Mouse (Mus musculus) regulatory T cell (primary cell): ENCODE data around the gene Ly86.

ENCODE experiments used
- in situ Hi-C: fragments of 300-600 bp; cut with MboI, MseI; formaldehyde crosslinking; loops from one replicate; pipeline ENCODE4 v1.15.1; 2025; ENCODE audit warnings: high pct_unique_total_duplicates

Ly86 gene

DNA sequence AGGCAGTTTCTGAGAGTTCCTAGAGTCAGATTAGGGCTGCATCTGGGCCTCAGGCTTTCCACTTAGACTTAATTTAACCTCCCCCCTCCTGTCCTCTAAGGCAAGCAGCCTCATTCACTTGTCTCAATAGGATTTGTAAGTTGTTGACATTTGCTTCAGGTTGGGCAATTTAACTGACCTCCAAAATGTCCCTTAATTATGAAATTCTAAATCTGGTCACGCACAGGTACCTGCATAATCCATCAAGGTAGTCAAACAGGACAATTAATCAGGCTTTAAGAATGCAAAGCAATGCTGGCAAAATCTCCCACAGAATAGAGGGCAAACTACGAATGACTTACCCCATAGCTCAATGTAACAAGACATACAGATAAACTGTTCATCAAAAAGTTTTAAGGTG is 8.0 kb downstream of the Ly86 start:
- in situ Hi-C loops, result no loop called here

DNA sequence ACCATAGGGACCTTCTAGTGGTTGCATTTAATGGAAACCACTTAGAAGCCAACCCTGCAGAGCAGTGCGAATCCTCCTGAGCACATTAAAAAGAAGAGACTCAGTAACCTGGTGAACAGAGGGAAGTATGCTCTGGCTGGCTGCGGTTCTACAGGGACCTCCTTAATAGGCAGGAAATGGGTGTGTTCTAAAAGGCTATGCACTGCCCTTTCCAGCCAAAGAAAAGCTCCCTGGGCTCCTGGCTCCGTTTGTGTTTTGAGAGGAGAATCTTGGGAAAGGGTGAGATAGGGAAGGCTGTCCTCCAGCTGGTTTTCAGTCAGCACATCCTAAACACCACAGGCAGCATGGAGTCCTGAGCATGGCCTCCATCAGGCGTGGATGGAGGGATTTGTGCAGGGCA is 8.9 kb downstream of the Ly86 start:
- in situ Hi-C loops, result no loop called here

DNA sequence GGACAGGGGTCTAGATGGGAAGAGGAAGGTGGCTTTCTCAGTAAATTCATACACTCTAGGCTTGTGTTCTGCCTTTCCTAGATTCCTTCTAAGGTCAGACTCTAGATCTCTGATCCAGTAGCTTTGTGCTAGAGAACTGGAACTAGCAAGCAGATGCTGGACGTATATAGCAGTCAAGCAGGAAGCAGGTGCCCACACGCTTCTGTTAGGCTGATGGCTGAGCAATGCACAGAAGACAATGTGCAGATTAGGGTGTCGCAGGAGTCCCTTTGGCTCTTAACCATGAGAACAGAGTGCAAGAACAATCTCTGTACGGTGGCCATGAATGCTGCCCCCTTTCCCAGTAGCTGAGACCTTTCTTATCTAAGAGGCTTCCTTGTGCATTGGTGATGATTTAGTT is 9.4 kb downstream of the Ly86 start:
- in situ Hi-C loops, result no loop called here

DNA sequence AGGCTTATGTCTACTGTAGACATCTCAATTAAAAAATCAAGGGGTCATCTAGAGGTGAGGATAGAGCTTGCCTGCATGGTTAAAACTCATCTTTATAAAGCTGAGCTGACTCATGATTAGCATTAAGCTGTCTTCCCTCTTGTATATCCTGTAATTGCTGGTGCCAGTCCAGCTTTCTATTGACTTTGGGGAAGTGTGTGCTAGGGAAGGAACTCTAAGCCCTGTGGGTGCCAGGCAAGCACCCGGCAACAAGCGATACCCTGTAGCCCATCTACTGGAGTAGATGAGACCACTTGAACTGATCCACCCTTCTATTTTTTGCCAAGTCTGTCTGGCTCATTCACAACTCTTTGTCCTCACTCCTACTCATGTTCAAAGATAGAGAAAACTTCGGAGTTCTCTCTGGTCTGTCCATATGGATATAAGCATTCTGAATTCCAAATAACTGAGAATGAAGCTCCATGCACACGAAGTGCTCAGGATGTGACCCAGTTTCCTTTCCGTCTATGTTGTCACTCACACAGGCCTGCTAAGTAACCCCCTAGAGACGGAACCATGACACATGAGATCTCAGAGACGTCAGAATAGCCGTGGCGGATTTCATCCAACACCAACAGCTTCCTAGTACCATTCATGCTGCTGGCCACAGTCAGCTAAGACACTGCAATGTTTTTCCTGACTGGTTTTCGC is 10.8 kb downstream of the Ly86 start:
- in situ Hi-C loops, result no loop called here

DNA sequence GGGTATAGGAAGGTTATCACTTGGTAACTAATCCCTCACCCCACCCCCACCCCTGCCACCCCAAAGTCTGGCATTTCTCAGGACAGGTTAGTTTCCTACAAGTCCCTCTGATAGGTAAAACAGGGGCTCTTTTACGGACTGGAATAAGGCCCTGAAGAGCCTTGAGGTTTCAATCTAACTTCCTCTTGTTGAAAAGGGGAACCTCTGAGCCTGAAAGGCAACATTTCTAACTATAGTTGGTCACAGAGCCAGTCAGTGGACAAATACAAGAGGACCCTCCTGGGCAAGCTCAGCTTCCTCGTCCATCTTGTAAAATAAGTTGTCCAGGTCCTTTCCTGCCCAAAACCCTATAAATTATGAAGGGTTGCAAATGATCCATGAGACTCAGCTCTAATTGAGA is 11.5 kb downstream of the Ly86 start:
- in situ Hi-C loops, result no loop called here

DNA sequence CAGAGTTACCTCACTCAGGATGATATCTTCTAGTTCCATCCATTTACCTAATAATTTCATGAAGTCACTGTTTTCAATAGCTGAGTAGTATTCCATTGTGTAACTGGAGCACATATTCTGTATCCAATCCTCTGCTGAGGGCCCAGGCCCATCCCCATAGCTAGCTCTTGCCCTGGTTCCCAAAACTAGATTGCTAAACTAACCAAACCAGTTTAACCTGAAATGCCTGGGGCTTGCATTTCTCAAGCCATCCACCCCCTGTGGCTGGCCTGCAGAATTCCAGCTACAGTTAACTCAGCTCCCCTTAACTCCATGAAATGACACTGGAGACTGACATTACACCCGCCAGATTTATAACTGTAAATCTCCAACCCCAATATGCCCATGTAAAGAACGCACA is 13.1 kb downstream of the Ly86 start:
- in situ Hi-C loops, result no loop called here

DNA sequence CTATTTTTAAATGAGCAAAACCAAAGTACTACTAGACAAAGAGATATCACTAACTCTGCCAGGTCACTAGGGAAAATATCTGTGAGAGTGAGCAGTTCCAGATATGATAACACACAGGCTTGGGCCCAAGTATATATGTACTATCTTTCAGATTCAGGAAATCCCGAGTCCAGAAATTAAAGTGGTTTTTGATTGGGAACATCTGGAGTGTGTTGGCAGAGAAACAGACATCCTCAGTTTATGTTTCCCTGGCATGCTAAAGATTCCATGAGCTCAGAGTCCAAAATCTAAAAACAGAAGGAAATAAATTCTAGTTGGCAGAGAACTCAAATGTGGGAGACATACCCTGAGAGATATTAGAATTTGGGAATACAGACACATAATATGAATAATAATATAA is 16.2 kb downstream of the Ly86 start:
- in situ Hi-C loops, result no loop called here

DNA sequence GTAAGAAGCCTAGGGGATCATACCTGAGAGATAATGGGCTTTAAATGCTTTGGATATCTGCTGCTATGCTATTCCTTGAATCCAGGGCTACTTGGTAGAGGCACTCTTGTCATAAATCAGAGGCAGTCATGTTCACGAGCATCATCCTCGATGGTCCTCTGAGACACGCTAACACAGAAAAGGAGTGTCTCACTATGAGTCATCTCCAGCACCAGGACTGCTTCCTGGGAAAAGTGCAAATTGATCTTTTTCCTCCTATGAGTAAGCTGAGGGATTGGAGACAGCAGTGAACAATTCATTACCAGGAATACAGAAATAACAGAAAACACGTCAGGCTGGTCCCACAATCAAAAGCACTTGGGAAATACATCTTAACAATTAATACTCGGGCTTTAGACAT is 19.3 kb downstream of the Ly86 start:
- in situ Hi-C loops, result no loop called here

DNA sequence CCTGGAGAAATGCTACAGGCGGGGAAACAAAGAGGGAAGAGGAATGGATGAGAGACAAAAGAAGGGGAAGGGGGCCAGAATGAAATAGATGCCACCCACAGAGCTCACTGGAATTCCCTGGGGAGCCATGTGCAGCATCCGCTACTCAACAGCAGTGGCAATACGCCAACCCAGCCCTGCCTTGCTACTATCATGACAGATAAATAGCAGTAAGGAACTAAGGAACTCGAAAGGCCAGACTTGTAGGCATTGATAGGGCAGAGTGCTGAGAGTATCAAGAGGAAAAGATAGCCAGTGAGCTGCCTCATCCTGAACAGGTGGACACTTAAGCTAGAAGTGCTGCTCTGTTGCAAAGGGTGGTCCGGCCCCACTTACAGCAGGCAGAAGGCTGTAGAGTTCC is 31.4 kb downstream of the Ly86 start:
- in situ Hi-C loops, result no loop called here

DNA sequence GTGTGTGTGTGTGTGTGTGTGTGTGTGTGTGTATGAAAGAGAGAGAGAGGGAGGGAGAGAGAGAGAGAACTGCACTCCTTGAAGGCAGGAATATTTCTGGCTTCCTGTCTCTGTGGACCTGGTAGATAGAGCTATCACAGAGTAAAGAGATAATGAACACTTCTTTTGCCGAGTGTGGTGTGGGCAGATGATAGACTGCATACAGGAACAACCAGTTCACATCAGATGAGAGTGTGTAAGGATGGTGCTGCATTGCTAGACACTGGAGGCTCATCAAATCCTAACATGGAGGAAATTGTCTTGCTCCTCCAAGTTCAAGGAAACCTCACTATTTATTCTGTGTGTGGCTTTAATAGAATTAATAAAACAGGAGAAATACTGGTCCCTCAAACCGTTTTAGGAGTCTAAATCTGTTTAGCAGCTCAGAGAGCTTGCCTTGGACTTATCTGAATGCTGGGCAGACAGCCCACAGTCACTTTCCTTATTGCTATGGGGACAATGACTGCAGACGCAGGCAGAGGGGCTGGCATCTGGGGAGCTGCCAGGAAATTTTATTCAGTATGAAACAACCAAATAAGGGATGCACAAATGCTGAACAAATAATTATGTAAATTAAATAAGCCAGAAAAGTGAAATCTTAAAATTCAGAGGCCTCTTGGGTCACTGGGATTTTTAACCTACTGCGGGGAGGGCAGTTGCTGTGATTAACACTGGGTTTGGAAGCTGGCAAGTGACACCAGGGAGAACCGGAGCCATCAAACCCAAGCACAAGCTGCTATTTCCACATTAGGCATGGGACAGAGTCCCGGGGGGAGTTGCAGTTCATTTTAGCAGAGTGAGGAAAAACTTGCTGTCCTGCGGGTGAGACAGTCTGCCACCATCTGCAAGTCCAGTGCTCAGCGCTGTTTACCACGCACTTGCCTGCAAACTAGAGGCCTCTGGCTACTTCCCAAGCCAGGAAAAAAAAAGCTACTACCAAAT is 43.5 kb downstream of the Ly86 start:
- in situ Hi-C loops, result no loop called here

DNA sequence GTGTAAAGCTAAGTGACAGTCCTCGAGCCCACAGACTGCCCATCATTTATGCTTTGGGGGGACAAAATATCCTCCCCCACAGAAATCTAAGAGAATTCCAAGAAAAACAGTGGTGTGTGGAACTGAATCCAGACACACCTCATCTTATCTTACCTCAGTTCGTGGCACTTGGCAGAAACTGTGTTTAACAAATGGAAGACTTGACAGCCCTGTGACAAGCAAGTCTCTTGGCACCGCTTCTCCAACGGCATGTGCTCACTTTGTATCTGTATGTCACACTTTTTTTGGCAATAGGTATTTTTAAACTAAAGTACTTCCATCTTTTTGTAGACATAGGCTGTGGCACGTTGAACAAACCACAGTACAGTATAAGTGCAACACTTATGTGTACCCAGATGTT is 44.3 kb downstream of the Ly86 start:
- in situ Hi-C loops, result no loop called here

DNA sequence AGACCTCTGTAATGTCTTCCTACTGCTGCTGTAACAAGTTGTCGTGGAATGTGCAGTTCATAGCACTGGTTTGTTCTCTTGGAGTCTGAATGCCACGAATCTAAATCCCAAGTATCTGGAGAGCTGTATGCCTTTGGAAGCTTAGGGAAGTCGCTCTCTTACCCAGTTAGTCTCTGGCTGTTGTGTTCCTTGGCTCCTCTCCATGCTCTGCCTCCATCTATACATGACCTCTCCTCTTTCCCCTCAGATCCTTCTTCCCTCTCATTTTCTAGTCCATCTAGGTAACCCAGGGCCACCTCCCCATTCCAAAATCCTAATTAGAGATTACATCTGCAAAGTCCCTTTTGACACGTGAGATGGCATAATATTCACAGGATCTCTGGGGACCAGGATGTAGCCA is 53.8 kb downstream of the Ly86 start:
- in situ Hi-C loops, result no loop called here

DNA sequence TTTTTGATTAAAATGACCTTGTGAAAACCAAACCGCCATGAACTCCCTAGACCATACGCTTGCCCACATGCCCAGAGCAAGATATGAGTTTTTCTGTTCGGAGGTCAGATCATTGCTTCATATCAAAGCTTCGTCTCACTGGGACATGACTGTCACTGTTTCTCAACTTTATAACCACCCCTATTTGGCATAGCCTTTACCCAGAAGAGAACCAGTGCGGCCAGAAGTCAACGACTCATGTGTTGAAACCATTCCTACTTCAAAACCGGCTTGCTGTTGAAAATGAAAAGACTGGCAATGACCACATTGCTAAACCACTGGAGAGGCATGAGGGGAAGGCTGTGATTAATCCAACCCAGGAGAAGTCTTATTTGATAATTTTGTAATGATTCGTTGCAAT is 54.3 kb downstream of the Ly86 start:
- in situ Hi-C loops, result no loop called here

DNA sequence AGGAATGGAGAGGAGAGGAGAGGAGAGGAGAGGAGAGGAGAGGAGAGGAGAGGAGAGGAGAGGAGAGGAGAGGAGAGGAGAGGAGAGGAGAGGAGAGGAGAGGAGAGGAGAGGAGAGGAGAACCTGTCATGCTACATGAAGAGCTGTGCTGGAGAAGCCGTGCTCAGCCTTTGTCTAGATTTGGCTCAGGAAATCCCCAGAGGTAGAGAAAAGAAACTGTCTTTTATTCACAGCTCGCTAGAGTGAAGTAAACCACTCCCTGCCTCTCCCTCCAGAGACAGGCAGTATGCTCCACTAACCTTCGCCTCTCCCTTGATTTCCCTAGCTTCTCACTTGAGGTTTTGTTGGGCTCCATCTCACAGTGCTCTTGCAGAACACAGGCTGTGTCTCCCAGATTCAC is 57.4 kb downstream of the Ly86 start:
- in situ Hi-C loops, result no loop called here

DNA sequence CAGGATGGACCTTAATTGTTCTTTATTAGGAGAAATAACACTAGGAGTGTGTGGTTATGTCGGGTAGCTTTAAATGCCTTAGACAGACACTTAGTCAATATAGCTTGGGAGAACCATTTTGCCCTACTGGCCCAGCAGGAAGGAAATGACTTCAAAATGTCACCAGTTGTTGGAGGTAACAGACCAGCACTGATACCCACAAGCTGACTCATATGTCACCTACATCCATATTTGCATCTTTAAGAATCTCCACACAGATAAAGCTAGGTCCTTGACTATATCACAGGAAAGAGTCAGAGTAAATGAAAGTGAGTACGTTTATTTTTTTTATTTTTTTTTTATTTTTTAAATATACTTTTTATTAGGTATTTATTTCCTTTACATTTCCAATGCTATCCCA is 58.7 kb downstream of the Ly86 start:
- in situ Hi-C loops, result no loop called here

DNA sequence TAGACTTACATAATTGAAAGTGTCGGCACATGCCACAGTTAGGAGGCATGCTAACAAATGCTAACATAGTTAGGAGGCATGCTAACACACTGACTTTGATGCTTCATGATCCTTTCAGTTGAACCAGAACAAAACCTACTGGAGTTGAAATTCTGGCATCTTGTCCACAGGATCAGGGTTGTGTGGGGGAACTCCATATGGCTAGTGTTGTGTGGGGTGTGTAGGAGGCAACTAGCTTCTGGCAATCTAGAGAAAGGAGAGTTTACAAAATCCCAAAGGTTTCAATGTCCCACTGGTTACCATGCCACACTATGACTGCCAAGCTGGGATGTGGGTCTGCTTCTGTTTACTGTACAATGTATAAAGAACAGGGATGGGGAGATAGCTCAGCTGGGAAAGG is 70.7 kb downstream of the Ly86 start:
- in situ Hi-C loops, result no loop called here

DNA sequence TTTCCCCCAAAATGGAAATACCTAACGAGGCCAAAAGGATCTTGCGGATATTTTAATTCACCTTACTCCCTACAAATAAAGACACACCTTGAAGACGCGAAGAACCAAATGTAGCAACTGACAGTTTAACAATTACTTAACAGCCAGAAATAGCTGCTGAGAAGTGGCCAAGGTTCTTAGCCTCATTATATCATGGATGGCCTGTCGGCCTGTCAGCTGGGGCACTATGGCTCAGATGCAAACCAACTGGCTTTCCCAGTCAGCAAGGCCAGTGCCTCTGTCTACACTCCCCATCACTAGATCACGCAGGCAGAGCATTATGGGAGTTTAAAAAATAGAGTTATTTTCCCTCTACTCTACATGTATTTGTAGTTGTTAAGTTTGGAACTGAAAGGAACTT is 78.4 kb downstream of the Ly86 start:
- in situ Hi-C loops, result no loop called here

DNA sequence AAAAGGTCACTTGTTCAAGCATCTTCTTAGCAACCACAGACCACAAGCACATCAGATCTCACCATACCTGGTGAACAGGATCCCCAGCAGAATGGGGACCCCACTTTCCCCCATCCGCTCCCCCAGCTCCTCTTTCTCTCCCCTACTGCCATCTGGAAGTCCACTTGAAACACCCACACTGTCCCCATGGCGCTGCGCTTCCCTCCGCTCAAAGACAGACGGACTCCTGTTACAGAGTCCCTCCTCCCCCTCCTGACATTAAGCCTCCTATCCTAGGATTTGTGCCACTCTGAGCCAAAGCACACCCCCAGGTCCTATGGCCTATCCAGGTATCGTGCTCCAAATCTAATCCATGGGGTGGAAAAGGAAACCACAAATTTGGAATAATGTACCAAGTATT is 79.9 kb downstream of the Ly86 start:
- in situ Hi-C loops, result no loop called here

DNA sequence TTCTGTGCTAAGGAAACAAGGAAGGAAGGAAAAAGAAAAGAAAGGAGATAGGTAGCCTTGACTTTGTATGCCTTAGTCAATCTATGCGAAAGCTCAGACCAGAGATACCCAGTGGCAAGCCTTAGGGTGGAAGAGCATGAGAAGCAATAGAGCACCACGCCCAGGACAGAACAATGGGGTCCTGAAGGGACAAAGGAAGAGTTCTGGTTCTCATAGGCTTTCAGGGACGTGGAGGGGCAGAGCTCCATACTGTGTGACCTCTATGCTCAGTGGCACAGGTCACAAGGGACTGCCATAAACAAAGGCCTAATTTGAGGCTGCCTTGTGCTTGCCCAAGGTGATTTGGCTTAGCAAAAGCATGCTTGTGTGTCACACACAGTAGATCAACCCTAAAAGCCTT is 80.4 kb downstream of the Ly86 start:
- in situ Hi-C loops, result no loop called here

DNA sequence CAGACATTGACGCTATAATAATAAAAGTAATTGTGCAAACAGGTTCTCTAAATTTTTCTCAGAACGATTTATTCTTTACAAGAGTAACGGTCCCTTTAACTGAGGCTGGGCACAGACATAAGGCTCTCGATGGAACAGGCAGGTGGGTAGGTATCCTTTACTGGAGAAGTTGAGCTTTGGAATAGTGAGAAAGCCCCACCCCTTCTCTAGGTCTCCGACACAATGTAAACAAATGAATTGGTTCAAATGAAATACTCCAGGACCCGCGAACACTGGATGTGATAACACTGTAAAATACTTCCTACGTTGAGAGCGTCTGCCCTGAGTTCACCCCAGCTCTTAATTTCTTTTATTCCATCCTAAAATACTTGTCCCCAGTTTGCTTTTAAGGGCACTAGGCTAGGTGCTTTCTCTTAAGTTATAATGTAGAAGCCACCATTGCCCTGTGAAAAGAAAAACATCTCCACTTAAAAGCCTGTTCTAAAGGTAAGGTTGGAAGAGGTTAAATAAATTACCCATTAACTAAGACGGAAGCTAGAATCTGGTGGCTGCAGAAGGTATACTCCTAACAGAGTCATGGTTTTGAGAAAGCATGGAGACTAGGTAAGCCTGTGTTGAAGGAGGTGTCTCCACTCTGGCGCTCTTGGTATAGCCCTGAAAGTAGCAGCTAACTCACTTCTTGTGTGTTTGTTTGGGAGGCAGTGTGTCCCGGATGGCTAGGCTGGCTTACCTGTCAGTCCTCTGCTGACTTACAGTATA is 81.7 kb downstream of the Ly86 start:
- in situ Hi-C loops, result no loop called here

DNA sequence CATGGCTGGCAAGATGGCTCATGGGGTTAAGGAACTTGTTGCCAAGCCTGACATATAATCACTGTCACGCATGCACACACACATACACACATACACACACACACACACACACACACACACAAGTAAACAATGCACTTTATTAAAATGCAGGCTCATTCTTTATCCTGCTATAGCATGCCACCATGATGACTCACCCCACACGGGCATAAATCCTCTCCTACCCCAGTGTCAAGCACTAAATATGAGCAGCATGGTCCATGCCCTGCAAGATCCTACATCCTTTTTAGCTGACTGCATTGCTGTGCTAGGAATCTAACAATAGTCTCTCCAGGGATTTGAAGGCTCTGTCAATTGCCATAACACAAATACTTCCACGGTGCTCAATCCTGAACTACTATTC is 83.5 kb downstream of the Ly86 start:
- in situ Hi-C loops, result no loop called here

DNA sequence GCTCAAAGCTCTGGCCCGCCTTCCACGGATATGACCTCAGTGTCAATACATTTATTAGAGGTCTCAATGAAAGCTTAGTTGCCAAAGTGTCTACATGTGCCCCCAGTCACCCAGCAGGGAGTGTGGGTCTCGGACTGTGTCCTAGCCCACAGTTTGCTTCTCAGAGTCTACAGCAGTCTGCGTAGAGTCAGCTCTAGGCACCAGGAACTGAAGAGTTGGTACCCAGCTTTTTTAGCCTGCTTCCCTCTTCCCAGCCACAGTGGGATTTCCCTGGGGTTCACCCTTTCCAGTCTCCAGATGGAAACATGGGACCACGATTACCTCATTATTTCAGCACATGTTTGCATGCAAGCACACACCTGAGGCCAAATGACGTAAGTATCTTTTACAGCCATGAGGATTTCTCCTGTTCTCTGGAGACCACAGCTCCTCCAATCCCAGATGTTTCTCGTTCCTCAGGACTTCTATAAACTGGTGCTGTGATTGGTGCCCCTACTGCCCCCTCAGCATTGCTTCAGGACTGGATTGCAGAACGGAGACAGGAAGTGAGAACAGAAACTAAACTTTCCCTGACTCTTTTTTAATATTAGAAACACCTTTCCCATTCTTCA is 84.8 kb downstream of the Ly86 start:
- in situ Hi-C loops, result no loop called here
